Mouse (Mus musculus): ENCODE data around the gene Sfrp4. TPM values are rescaled to one million over a fixed set of nuclear protein-coding genes. Genes with fewer than 3 reads are reported as not detected.

Gene Sfrp4
- polyA plus RNA-seq, 1 experiment from 2014 or later = 3.3 TPM

- H3K27ac ChIP-seq (ENCODE audit: low read depth, low read length) = no peak overlapping the region
- peaks cover 6% of the 10 kb centered on the region for H3K4me1 ChIP-seq (ENCODE audit: control insufficient read depth, insufficient read depth, low read length)
- H3K9ac ChIP-seq (ENCODE audit: low read length) = no peak overlapping the region
- no peak overlapping the region for H3K4me2 ChIP-seq (ENCODE audit: low read length)
- no peaks in the 10 kb centered on the region for H3K27me3 ChIP-seq (replicated peaks; ENCODE audit: control insufficient read depth, insufficient read depth, low read length)
- H3K9me3 ChIP-seq (replicated peaks; ENCODE audit: control insufficient read depth, low read length) = no peaks in the 10 kb centered on the region
- no peaks in the 10 kb centered on the region for H3K36me3 ChIP-seq (ENCODE audit: control insufficient read depth, insufficient read depth, low read length)
- no peak overlapping the region for H3K4me3 ChIP-seq (ENCODE audit: low read depth, low read length)
- ATAC-seq (no peak), DNase-seq (ENCODE audit: low spot score) (no peak)
Measured at GRCm38 (mm10) chr13:19608120-19608519, 14.8 kb upstream of the Sfrp4 start.

- DNase-seq (ENCODE audit: low spot score) = peak; percentile 76
- Histone ChIP-seq H3K9ac (ENCODE audit: low read length) (no peak overlapping the region), H3K27me3 (replicated peaks; ENCODE audit: control insufficient read depth, insufficient read depth, low read length) (no peaks in the 10 kb centered on the region), H3K4me3 (ENCODE audit: low read depth, low read length) (no peak overlapping the region), H3K27ac (ENCODE audit: low read depth, low read length) (no peak overlapping the region), H3K9me3 (replicated peaks; ENCODE audit: control insufficient read depth, low read length) (no peaks in the 10 kb centered on the region), H3K36me3 (ENCODE audit: control insufficient read depth, insufficient read depth, low read length) (no peaks in the 10 kb centered on the region), H3K4me1 (ENCODE audit: control insufficient read depth, insufficient read depth, low read length) (peaks cover 6% of the 10 kb centered on the region), H3K4me2 (ENCODE audit: low read length) (no peak overlapping the region)
- 13% methylated on average over 1 of the region's 1 CpGs for WGBS
- peak; percentile 81 for ATAC-seq
Measured at GRCm38 (mm10) chr13:19612348-19612747, 10.6 kb upstream of the Sfrp4 start.

GRCm38 (mm10) chr13:19612963-19613362 is 9.9 kb upstream of the Sfrp4 start:
- Histone ChIP-seq H3K9me3 (replicated peaks; ENCODE audit: control insufficient read depth, low read length) (no peaks in the 10 kb centered on the region), H3K4me1 (ENCODE audit: control insufficient read depth, insufficient read depth, low read length) (peaks cover 7% of the 10 kb centered on the region), H3K27me3 (replicated peaks; ENCODE audit: control insufficient read depth, insufficient read depth, low read length) (no peaks in the 10 kb centered on the region), H3K27ac (ENCODE audit: low read depth, low read length) (no peak overlapping the region), H3K9ac (ENCODE audit: low read length) (no peak overlapping the region), H3K36me3 (ENCODE audit: control insufficient read depth, insufficient read depth, low read length) (no peaks in the 10 kb centered on the region), H3K4me3 (ENCODE audit: low read depth, low read length) (no peak overlapping the region), H3K4me2 (ENCODE audit: low read length) (no peak overlapping the region)
- DNase-seq (ENCODE audit: low spot score) (no peak), ATAC-seq (no peak)
- WGBS = 60% methylated on average over 3 of the region's 3 CpGs

GRCm38 (mm10) chr13:19613426-19613825 is 9.5 kb upstream of the Sfrp4 start:
- DNase-seq (ENCODE audit: low spot score) (no peak), ATAC-seq (no peak)
- Histone ChIP-seq H3K4me3 (ENCODE audit: low read depth, low read length) (no peak overlapping the region), H3K4me2 (ENCODE audit: low read length) (no peak overlapping the region), H3K4me1 (ENCODE audit: control insufficient read depth, insufficient read depth, low read length) (peaks cover 12% of the 10 kb centered on the region), H3K36me3 (ENCODE audit: control insufficient read depth, insufficient read depth, low read length) (no peaks in the 10 kb centered on the region), H3K27ac (ENCODE audit: low read depth, low read length) (no peak overlapping the region), H3K27me3 (replicated peaks; ENCODE audit: control insufficient read depth, insufficient read depth, low read length) (no peaks in the 10 kb centered on the region), H3K9ac (ENCODE audit: low read length) (no peak overlapping the region), H3K9me3 (replicated peaks; ENCODE audit: control insufficient read depth, low read length) (no peaks in the 10 kb centered on the region)
- WGBS = 90% methylated on average over 1 of the region's 1 CpGs

GRCm38 (mm10) chr13:19614311-19614710 is 8.6 kb upstream of the Sfrp4 start:
- DNase-seq (ENCODE audit: low spot score) (no peak), ATAC-seq (no peak)
- 90% methylated on average over 1 of the region's 1 CpGs for WGBS
- H3K9me3 ChIP-seq (replicated peaks; ENCODE audit: control insufficient read depth, low read length) = no peaks in the 10 kb centered on the region
- H3K9ac ChIP-seq (ENCODE audit: low read length) = no peak overlapping the region
- H3K27me3 ChIP-seq (replicated peaks; ENCODE audit: control insufficient read depth, insufficient read depth, low read length) = no peaks in the 10 kb centered on the region
- H3K4me1 ChIP-seq (ENCODE audit: control insufficient read depth, insufficient read depth, low read length) = peaks cover 14% of the 10 kb centered on the region
- no peak overlapping the region for H3K27ac ChIP-seq (ENCODE audit: low read depth, low read length)
- H3K36me3 ChIP-seq (ENCODE audit: control insufficient read depth, insufficient read depth, low read length) = no peaks in the 10 kb centered on the region
- no peak overlapping the region for H3K4me3 ChIP-seq (ENCODE audit: low read depth, low read length)
- no peak overlapping the region for H3K4me2 ChIP-seq (ENCODE audit: low read length)

GRCm38 (mm10) chr13:19618081-19618480 is 4.8 kb upstream of the Sfrp4 start:
- H3K4me1 ChIP-seq (ENCODE audit: control insufficient read depth, insufficient read depth, low read length) = peaks cover 8% of the 10 kb centered on the region
- DNase-seq (ENCODE audit: low spot score) = no peak
- ATAC-seq = no peak
- H3K9ac ChIP-seq (ENCODE audit: low read length) = no peak overlapping the region
- no peaks in the 10 kb centered on the region for H3K9me3 ChIP-seq (replicated peaks; ENCODE audit: control insufficient read depth, low read length)
- no peaks in the 10 kb centered on the region for H3K36me3 ChIP-seq (ENCODE audit: control insufficient read depth, insufficient read depth, low read length)
- no peak overlapping the region for H3K4me3 ChIP-seq (ENCODE audit: low read depth, low read length)
- 93% methylated on average over 4 of the region's 4 CpGs for WGBS
- no peaks in the 10 kb centered on the region for H3K27me3 ChIP-seq (replicated peaks; ENCODE audit: control insufficient read depth, insufficient read depth, low read length)
- H3K4me2 ChIP-seq (ENCODE audit: low read length) = peak overlapping the region; percentile 85
- H3K27ac ChIP-seq (ENCODE audit: low read depth, low read length) = no peak overlapping the region

GRCm38 (mm10) chr13:19618841-19619215 is 4.1 kb upstream of the Sfrp4 start:
- Histone ChIP-seq H3K9me3 (replicated peaks; ENCODE audit: control insufficient read depth, low read length) (no peaks in the 10 kb centered on the region), H3K9ac (ENCODE audit: low read length) (peak overlapping the region; percentile 94), H3K4me3 (ENCODE audit: low read depth, low read length) (peak overlapping the region; percentile 72), H3K4me2 (ENCODE audit: low read length) (peak overlapping the region; percentile 85), H3K27me3 (replicated peaks; ENCODE audit: control insufficient read depth, insufficient read depth, low read length) (no peaks in the 10 kb centered on the region), H3K27ac (ENCODE audit: low read depth, low read length) (peak overlapping the region; percentile 85), H3K36me3 (ENCODE audit: control insufficient read depth, insufficient read depth, low read length) (no peaks in the 10 kb centered on the region), H3K4me1 (ENCODE audit: control insufficient read depth, insufficient read depth, low read length) (peaks cover 13% of the 10 kb centered on the region)
- DNase-seq (ENCODE audit: low spot score) = peak; percentile 63
- peak; percentile 40 for ATAC-seq
- WGBS = 1% methylated on average over 5 of the region's 5 CpGs

GRCm38 (mm10) chr13:19619216-19619927 is 3.5 kb upstream of the Sfrp4 start, which contains the start of gene Epdr1:
TSS of gene Epdr1 (minus strand) at chr13:19619927.
- H3K4me2 ChIP-seq (ENCODE audit: low read length) = peak within 1 kb of the TSS; percentile 85
- H3K4me3 ChIP-seq (ENCODE audit: low read depth, low read length) = peak within 1 kb of the TSS; percentile 72
- no peaks in the 10 kb centered on the region for H3K9me3 ChIP-seq (replicated peaks; ENCODE audit: control insufficient read depth, low read length)
- H3K27ac ChIP-seq (ENCODE audit: low read depth, low read length) = peak within 1 kb of the TSS; percentile 85
- H3K36me3 ChIP-seq (ENCODE audit: control insufficient read depth, insufficient read depth, low read length) = no peaks in the 10 kb centered on the region
- ATAC-seq = peak; percentile 89
- H3K27me3 ChIP-seq (replicated peaks; ENCODE audit: control insufficient read depth, insufficient read depth, low read length) = no peaks in the 10 kb centered on the region
- peak; percentile 93 for DNase-seq (ENCODE audit: low spot score)
- peak within 1 kb of the TSS; percentile 94 for H3K9ac ChIP-seq (ENCODE audit: low read length)
- H3K4me1 ChIP-seq (ENCODE audit: control insufficient read depth, insufficient read depth, low read length) = peaks cover 13% of the 10 kb centered on the region
- WGBS = under 1% methylated on average over 46 of the region's 46 CpGs

- Histone ChIP-seq H3K36me3 (ENCODE audit: control insufficient read depth, insufficient read depth, low read length) (no peaks in the 10 kb centered on the region), H3K4me3 (ENCODE audit: low read depth, low read length) (peak overlapping the region; percentile 46), H3K9me3 (replicated peaks; ENCODE audit: control insufficient read depth, low read length) (no peaks in the 10 kb centered on the region), H3K27ac (ENCODE audit: low read depth, low read length) (no peak overlapping the region), H3K4me2 (ENCODE audit: low read length) (peak overlapping the region; percentile 90), H3K4me1 (ENCODE audit: control insufficient read depth, insufficient read depth, low read length) (peaks cover 8% of the 10 kb centered on the region), H3K9ac (ENCODE audit: low read length) (peak overlapping the region; percentile 69), H3K27me3 (replicated peaks; ENCODE audit: control insufficient read depth, insufficient read depth, low read length) (no peaks in the 10 kb centered on the region)
- 19% methylated on average over 30 of the region's 30 CpGs for WGBS
- DNase-seq (ENCODE audit: low spot score) = peak; percentile 43
- ATAC-seq = peak; percentile 36
Measured at GRCm38 (mm10) chr13:19623228-19623905, 463 bp downstream of the Sfrp4 start.

All from forebrain, embryonic 14.5 days (tissue).